Mouse (Mus musculus): ENCODE data around the gene Casp3.

Casp3 gene

GRCm38 (mm10) chr8:46616879-46617689 lies at the start of gene Casp3, which contains the start of gene Primpol:
TSS of gene Casp3 (plus strand) at chr8:46617291.
TSS of gene Primpol (minus strand) at chr8:46617212.
- peak; percentile 100 for DNase-seq

GRCm38 (mm10) chr8:46567946-46568345 lies 49.1 kb upstream of the Casp3 start:
- no peak for DNase-seq

GRCm38 (mm10) chr8:46568942-46569341 lies 48.1 kb upstream of the Casp3 start:
- no peak for DNase-seq

GRCm38 (mm10) chr8:46569659-46570441 lies 47.2 kb upstream of the Casp3 start:
- no peak for DNase-seq

- DNase-seq, result peak; percentile 94
These were observed 46.4 kb upstream of the Casp3 start for GRCm38 (mm10) chr8:46570673-46571072.

- no peak for DNase-seq
These were observed 43.6 kb upstream of the Casp3 start for GRCm38 (mm10) chr8:46573446-46573845.

GRCm38 (mm10) chr8:46573964-46574363 lies 43.1 kb upstream of the Casp3 start:
- no peak for DNase-seq

GRCm38 (mm10) chr8:46578794-46579193 lies 38.3 kb upstream of the Casp3 start:
- DNase-seq, result peak; percentile 10

GRCm38 (mm10) chr8:46584328-46584727 lies 32.8 kb upstream of the Casp3 start:
- peak; percentile 8 for DNase-seq

GRCm38 (mm10) chr8:46585576-46585975 lies 31.5 kb upstream of the Casp3 start:
- DNase-seq, result peak; percentile 29

GRCm38 (mm10) chr8:46587911-46588310 lies 29.2 kb upstream of the Casp3 start:
- DNase-seq, result peak; percentile 69

- peak; percentile 35 for DNase-seq
These were observed 28.4 kb upstream of the Casp3 start for GRCm38 (mm10) chr8:46588663-46589062.

GRCm38 (mm10) chr8:46593067-46593466 lies 24.0 kb upstream of the Casp3 start:
- DNase-seq, result peak; percentile 71

GRCm38 (mm10) chr8:46593772-46594171 lies 23.3 kb upstream of the Casp3 start:
- peak; percentile 90 for DNase-seq

GRCm38 (mm10) chr8:46595593-46595992 lies 21.5 kb upstream of the Casp3 start:
- peak; percentile 95 for DNase-seq

GRCm38 (mm10) chr8:46596530-46596929 lies 20.6 kb upstream of the Casp3 start:
- DNase-seq, result peak; percentile 31

GRCm38 (mm10) chr8:46597411-46597810 lies 19.7 kb upstream of the Casp3 start:
- DNase-seq, result peak; percentile 43

GRCm38 (mm10) chr8:46598114-46598513 lies 19.0 kb upstream of the Casp3 start:
- peak; percentile 70 for DNase-seq

GRCm38 (mm10) chr8:46598753-46599152 lies 18.3 kb upstream of the Casp3 start:
- no peak for DNase-seq

GRCm38 (mm10) chr8:46599314-46599904 lies 17.7 kb upstream of the Casp3 start:
- no peak for DNase-seq

- DNase-seq, result peak; percentile 77
These were observed 16.0 kb upstream of the Casp3 start for GRCm38 (mm10) chr8:46600959-46601707.

- DNase-seq, result no peak
These were observed 13.5 kb upstream of the Casp3 start for GRCm38 (mm10) chr8:46603587-46603986.

GRCm38 (mm10) chr8:46606930-46607329 lies 10.2 kb upstream of the Casp3 start:
- no peak for DNase-seq
